Mouse (Mus musculus) ES-E14 (cell line): Measurements from ENCODE around the gene Sipa1. TPM values are rescaled to one million over a fixed set of nuclear protein-coding genes. Genes with fewer than 3 reads are reported as not detected.

Experiments
- DNase-seq: peaks from one replicate; pipeline ENCODE4 v3.0.0-alpha.2; 2013; ENCODE audit warnings: low read depth, low spot score
- H3K27ac ChIP-seq: 2 replicates; pipeline ENCODE4 v1.5.1; 2012; ENCODE audit warnings: low read depth, mild to moderate bottlenecking, low read length, moderate library complexity, mixed read lengths; ENCODE audit not compliant: poor library complexity, insufficient read depth, severe bottlenecking
- H3K36me3 ChIP-seq: 2 replicates; pipeline ENCODE4 v1.6.1; 2012; ENCODE audit warnings: mild to moderate bottlenecking, low read length, moderate library complexity, mixed read lengths; ENCODE audit not compliant: control insufficient read depth, poor library complexity, insufficient read depth, severe bottlenecking
- H3K4me1 ChIP-seq, 2 experiments: fragments of 150-350 bp in 1 of 2; sonication (generic) in 1 of 2; 2 replicates each; pipeline ENCODE4 v1.6.1; 2012; ENCODE audit warnings: low read length in 2 of 2, mild to moderate bottlenecking in 1 of 2, mixed read lengths in 1 of 2; ENCODE audit not compliant: control insufficient read depth in 2 of 2, insufficient read depth in 2 of 2, poor library complexity in 1 of 2
- H3K4me3 ChIP-seq, 2 experiments: fragments of 150-350 bp in 1 of 2; sonication (generic) in 1 of 2; 2 replicates each; pipeline ENCODE4 v1.5.1; 2012; ENCODE audit warnings: low read length in 2 of 2, low read depth in 1 of 2, mild to moderate bottlenecking in 1 of 2, mixed read lengths in 1 of 2; ENCODE audit not compliant: insufficient read depth in 1 of 2, poor library complexity in 1 of 2, severe bottlenecking in 1 of 2
- H3K9ac ChIP-seq: 2 replicates; pipeline ENCODE4 v1.6.1; 2012; ENCODE audit warnings: low read depth, mild to moderate bottlenecking, low read length, mixed read lengths; ENCODE audit not compliant: poor library complexity, insufficient read depth, severe bottlenecking
- H3K9me3 ChIP-seq: fragments of 150-350 bp; sonication (generic); 2 replicates; pipeline ENCODE4 v1.6.1; 2012; ENCODE audit warnings: low read depth, mild to moderate bottlenecking, low read length; ENCODE audit not compliant: control insufficient read depth, insufficient read depth
- CHD2 ChIP-seq: IDR thresholded peaks from 2 replicates; pipeline ENCODE4 v1.6.1; 2014; ENCODE audit warnings: mild to moderate bottlenecking, low read depth, low read length, inconsistent platforms
- HCFC1 ChIP-seq: IDR thresholded peaks from 2 replicates; pipeline ENCODE4 v1.6.1; 2012; ENCODE audit warnings: low read length, inconsistent platforms, borderline replicate concordance; ENCODE audit not compliant: insufficient read depth
- MAFK ChIP-seq: IDR thresholded peaks from 2 replicates; pipeline ENCODE4 v1.6.1; 2014; ENCODE audit warnings: mild to moderate bottlenecking, low read depth, low read length, inconsistent platforms; ENCODE audit not compliant: insufficient read depth
- ZC3H11A ChIP-seq: IDR thresholded peaks from 2 replicates; pipeline ENCODE4 v1.6.1; 2012; ENCODE audit warnings: low read depth, mild to moderate bottlenecking, inconsistent platforms, low read length, borderline replicate concordance
- ZNF384 ChIP-seq: IDR thresholded peaks from 2 replicates; pipeline ENCODE4 v1.6.1; 2012; ENCODE audit warnings: low read depth, low read length, inconsistent platforms
- in situ Hi-C, 2 experiments: fragments of 600-800 bp; cut with MboI; formaldehyde crosslinking; loops; one replicate each; pipeline ENCODE4 v1.15.1; 2025; ENCODE audit warnings: low sequenced_read_pairs in 2 of 2, inconsistent platforms in 1 of 2; ENCODE audit not compliant: unreplicated experiment in 2 of 2
- total RNA-seq: library from RNA; depleted of rRNA; stranded (reverse); fragments of 300-350 nt; gene quantifications from 2 replicates; pipeline ENCODE4 v1.2.3, GENCODE M21; 2012

Sipa1 gene
- total RNA-seq, 1 experiment: 10.5 TPM

DNA sequence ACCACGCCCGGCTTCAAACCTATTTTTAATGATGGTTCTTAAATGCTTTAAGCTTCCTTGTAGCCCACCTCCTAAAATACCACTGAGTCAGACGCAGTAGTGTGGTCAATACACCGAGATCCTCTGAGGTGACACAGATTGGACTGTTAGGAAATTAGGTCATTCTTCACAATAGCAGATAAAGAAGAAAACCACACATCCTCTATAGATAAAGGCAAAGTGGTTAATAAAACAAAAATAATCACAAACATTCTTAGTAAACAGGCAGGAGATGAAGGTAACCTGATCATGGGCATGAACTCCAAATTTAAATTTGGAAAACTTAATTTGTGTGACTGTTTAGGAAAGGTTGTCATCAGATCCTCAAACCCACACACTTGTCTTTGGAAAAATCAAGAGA is 43.5 kb downstream of the Sipa1 start:
- TF ChIP-seq HCFC1: no peak
- no peak for TF ChIP-seq MAFK
- H3K27ac ChIP-seq: no peak overlapping the region
- no peaks in the 10 kb centered on the region for H3K9me3 ChIP-seq
- no peak overlapping the region for H3K9ac ChIP-seq
- H3K36me3 ChIP-seq: no peaks in the 10 kb centered on the region
- in situ Hi-C loops: no loop called here
- DNase-seq: no peak
- H3K4me1 ChIP-seq: peaks cover 0 to 5% of the 10 kb centered on the region in 2 experiments; a peak in 1 of 4 replicates
- no peak overlapping the region for H3K4me3 ChIP-seq

DNA sequence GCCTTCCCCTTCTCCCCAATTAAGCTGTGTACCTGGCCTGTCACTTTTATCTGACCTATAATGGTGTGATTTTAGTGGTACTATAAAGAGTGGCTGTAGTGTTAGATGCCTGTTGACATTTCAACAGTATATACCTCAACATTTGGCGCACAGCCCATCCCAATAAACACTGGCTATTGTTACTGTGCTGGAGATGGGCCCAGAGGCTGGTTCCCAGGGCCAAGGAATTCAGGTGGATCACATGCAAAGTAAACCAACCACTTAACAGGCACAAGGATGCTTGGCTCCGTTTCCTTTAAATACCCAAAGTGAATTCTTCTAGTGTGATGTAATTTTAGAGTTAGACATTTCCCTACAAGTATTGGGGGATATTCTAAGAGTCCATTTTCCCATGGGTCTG is 48.6 kb downstream of the Sipa1 start:
- Histone ChIP-seq H3K9me3 (no peaks in the 10 kb centered on the region), H3K27ac (no peak overlapping the region), H3K36me3 (no peaks in the 10 kb centered on the region), H3K4me3 (no peak overlapping the region), H3K9ac (no peak overlapping the region), H3K4me1 (peaks cover 1 to 8% of the 10 kb centered on the region in 2 experiments; a peak in 2 of 4 replicates)
- in situ Hi-C loops: no loop called here
- DNase-seq: no peak
- no peak for TF ChIP-seq MAFK
- no peak for TF ChIP-seq HCFC1
- no peak for TF ChIP-seq ZNF384
- TF ChIP-seq ZC3H11A: no peak
- no peak for TF ChIP-seq CHD2

DNA sequence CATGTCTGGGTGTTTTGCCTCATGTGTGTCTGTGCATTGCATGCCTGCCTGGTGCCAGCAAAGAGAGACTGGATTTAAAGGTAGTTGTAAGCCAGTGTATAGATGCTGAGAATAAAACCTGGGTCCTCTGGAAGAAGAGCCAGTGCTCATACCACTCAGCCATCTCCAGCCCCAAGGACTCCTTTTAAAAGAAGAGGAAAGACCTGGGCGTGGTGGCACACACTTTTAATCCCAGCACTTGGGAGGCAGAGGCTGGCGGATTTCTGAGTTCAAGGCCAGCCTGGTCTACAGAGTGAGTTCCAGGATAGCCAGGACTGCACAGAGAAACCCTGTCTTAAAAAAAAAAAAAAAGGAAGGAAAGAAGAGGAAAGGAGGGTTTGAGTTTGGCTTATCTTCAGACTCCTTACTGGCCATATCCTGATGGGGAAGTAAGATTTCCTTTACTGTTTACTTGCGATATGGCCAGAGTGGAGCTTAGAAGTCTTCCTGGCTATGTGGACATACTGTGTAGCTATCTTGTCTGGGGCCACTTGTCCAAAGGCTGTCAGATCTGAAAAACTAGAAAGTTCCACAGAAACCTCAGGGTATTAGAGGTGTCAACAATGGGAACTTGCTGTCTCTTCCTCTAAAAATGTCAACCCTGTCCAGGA is 50.6 kb downstream of the Sipa1 start:
- Histone ChIP-seq H3K27ac (no peak overlapping the region), H3K4me1 (peaks cover 1 to 11% of the 10 kb centered on the region in 2 experiments; a peak in 2 of 4 replicates), H3K4me3 (no peak overlapping the region), H3K36me3 (peaks cover 11% of the 10 kb centered on the region; the same call in 1 of the 2 replicates), H3K9me3 (no peaks in the 10 kb centered on the region), H3K9ac (no peak overlapping the region)
- in situ Hi-C loops: no loop called here
- TF ChIP-seq CHD2 (no peak), ZNF384 (no peak), HCFC1 (no peak), ZC3H11A (no peak), MAFK (no peak)
- no peak for DNase-seq

DNA sequence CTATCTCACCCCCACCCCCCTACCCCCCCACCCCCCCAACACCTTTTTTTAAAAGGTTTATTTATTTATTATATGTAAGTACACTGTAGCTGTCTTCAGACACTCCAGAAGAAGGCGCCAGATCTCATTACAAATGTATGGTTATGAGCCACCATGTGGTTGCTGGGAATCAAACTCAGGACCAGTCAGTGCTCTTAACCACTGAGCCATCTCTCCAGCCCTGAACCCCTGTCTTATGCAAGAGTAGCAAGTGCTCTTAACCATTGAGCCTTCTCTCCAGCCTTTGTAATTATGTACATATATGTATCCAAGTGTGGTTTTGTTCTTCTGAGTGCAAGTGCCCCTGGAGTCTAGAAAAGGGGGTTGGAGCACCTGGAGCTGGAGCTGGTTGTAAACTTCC is 51.5 kb downstream of the Sipa1 start:
- in situ Hi-C loops: no loop called here
- Histone ChIP-seq H3K4me1 (peaks cover 1 to 11% of the 10 kb centered on the region in 2 experiments; a peak in 2 of 4 replicates), H3K9me3 (no peaks in the 10 kb centered on the region), H3K9ac (no peak overlapping the region), H3K36me3 (peaks cover 20% of the 10 kb centered on the region; the same call in 1 of the 2 replicates), H3K4me3 (no peak overlapping the region), H3K27ac (no peak overlapping the region)
- TF ChIP-seq MAFK (no peak), HCFC1 (no peak), ZNF384 (no peak), CHD2 (no peak), ZC3H11A (no peak)
- DNase-seq: no peak
